Mouse (Mus musculus) cerebellum, adult 11-12 months (tissue): ENCODE measurements at regions not wholly inside any gene's neighbourhood (a gene's known extent, or its start where the extent isn't known, plus 50 kb on each side); places are given as distances from the start of the nearest gene placed in this dataset.

Source experiments
- DNase-seq: peaks from one replicate; pipeline ENCODE4 v3.0.0; 2022

GRCm38 (mm10) chr9:103813791-103814190, 52.2 kb upstream of the Tmem108 start:
- DNase-seq = no peak

- no peak for DNase-seq
Measured at GRCm38 (mm10) chr9:103818998-103819397, 57.4 kb upstream of the Tmem108 start.

- DNase-seq = no peak
Measured at GRCm38 (mm10) chr9:103821632-103822031, 60.0 kb upstream of the Tmem108 start.

GRCm38 (mm10) chr9:103823491-103823890, 61.9 kb upstream of the Tmem108 start:
- DNase-seq = peak; percentile 21

- DNase-seq = no peak
Measured at GRCm38 (mm10) chr9:103841199-103841598, 79.6 kb upstream of the Tmem108 start.

GRCm38 (mm10) chr9:103843836-103844235, 82.2 kb upstream of the Tmem108 start:
- no peak for DNase-seq

GRCm38 (mm10) chr9:103845916-103846457, 84.3 kb upstream of the Tmem108 start:
- DNase-seq = no peak

- DNase-seq = no peak
Measured at GRCm38 (mm10) chr9:103847931-103848330, 86.3 kb upstream of the Tmem108 start.

GRCm38 (mm10) chr9:103849079-103849478, 87.4 kb upstream of the Tmem108 start:
- DNase-seq = no peak

- no peak for DNase-seq
Measured at GRCm38 (mm10) chr9:103852691-103853090, 91.1 kb upstream of the Tmem108 start.

GRCm38 (mm10) chr9:103860658-103861377, 99.2 kb upstream of the Tmem108 start:
- no peak for DNase-seq

GRCm38 (mm10) chr9:103862493-103862892, 100.9 kb upstream of the Tmem108 start:
- DNase-seq = no peak

- peak; percentile 34 for DNase-seq
Measured at GRCm38 (mm10) chr9:103867433-103868209, 106.0 kb upstream of the Tmem108 start.

- peak; percentile 85 for DNase-seq
Measured at GRCm38 (mm10) chr9:103869276-103869675, 107.6 kb upstream of the Tmem108 start.

- no peak for DNase-seq
Measured at GRCm38 (mm10) chr9:103872119-103872518, 110.5 kb upstream of the Tmem108 start.

- DNase-seq = no peak
Measured at GRCm38 (mm10) chr9:103873876-103874275, 112.2 kb upstream of the Tmem108 start.

GRCm38 (mm10) chr9:103877851-103878250, 116.2 kb upstream of the Tmem108 start:
- no peak for DNase-seq

GRCm38 (mm10) chr9:103892827-103893226, 109.5 kb upstream of the Nphp3 start:
- no peak for DNase-seq

GRCm38 (mm10) chr9:103894376-103894775, 108.0 kb upstream of the Nphp3 start:
- no peak for DNase-seq

GRCm38 (mm10) chr9:103899311-103899710, 103.0 kb upstream of the Nphp3 start:
- no peak for DNase-seq

- no peak for DNase-seq
Measured at GRCm38 (mm10) chr9:103911347-103911746, 91.0 kb upstream of the Nphp3 start.

GRCm38 (mm10) chr9:103915126-103915525, 87.2 kb upstream of the Nphp3 start:
- peak; percentile 2 for DNase-seq

- DNase-seq = no peak
Measured at GRCm38 (mm10) chr9:103917771-103918170, 84.6 kb upstream of the Nphp3 start.

- no peak for DNase-seq
Measured at GRCm38 (mm10) chr9:103922356-103922755, 80.0 kb upstream of the Nphp3 start.
